Mouse (Mus musculus) CD8-positive naive resting alpha-beta T cell, adult 2 months (primary cell): ENCODE data around the gene Fto.
A peak's percentile ranks its signal among the peaks of the same experiment; 100 is the strongest.

Experiments
- DNase-seq, 2 experiments: peaks; one replicate each; pipeline ENCODE4 v3.0.0; 2022; ENCODE audit warnings: low read depth in 2 of 2, low spot score in 2 of 2

Gene Fto

DNA sequence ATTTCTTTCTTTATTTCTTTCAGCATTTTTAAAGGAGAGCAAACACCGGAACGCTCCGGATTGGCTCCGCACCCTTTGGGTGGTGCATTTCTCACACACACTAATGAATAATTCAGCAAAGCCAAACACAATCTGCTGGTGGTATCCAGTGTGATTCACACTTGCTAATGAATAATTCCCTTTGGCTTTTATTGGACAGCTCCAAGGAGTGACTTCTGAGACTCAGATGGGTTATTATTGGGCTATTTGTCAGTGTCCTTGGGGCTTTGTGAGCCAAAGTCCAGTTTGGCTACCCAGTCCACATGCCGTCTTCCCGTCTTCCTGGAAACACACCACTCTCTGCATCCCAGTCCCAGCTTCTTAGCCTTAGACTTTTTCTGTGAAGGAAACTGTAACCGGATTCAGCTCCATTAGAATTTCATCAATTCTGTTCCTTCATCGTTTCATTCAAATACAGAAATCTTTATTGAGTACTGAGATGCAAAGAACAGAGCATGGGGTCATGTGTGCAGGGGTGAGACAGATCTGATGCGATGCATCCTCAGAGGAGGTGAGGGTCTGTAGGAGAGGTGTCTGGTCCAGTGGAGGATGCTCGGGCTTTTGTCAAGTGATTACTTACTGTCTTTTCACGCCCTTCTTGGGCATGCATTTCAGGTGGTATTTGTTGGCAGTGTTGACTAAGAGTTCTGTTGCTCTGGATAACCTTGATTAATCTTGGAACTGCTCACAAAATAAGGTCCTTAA, 42.8 kb downstream of the Fto start:
- no peak for DNase-seq

DNA sequence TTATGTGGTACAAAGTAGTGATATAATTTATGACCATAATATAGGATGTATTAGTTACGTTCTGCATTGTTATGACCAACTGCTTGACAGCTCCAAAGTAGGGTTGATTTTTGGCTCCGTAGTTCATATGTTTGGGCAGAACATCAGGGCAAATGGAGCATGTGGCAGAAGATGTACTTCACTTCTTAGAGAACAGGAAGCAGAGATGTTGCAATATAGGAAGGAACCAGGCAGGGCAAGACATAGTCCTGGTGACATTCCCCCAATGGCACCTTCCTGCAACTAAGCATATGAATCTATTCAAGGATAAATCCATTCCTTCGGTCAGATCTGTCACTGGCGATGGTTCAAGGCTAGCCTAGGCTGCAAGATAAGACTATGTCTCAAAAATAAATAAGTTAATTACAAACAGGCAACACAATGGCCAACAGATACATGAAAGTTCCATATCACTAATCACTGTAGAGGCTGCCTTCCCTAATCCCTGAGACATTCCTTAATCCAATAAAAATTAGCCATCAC, 44.2 kb downstream of the Fto start:
- DNase-seq, result no peak

DNA sequence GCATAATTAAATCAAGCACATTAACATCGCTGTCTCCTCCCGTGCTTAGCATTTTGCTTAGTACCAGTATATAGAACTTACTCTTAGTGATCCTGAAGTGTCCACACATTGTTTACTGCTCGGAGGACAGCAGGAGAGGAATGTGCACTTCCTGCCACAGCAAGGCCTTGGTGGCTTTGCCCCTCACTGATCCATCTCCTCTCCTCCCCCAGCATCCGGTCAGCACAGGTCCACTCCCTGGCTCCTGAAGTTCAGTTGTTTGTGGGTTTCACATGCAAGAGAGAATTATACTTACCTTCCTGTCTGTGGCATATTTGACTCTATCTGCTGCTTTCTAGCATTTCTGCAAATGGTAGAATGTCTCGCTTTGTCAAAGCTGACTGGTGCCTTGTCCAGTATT, 44.7 kb downstream of the Fto start:
- DNase-seq, result no peak

DNA sequence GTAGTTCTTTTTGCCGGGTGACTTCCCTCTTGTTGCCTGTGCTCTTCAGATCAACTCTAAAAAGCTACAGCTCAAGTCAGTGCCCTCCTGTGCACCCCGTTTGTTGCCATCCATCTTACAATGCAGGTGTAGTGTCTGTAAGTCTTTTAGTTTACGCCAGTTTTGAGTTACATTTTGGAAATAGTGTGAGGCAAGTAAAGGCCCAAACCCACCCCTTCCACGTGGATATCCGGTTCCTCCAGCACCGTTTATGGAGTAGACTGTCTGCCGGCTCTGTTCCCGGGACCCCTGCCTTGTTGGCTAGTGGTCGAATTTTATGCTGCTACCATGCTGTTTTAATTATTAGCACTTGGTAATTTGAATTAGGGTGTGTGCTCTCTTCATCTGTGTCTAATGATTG, 46.2 kb downstream of the Fto start:
- DNase-seq, result no peak

DNA sequence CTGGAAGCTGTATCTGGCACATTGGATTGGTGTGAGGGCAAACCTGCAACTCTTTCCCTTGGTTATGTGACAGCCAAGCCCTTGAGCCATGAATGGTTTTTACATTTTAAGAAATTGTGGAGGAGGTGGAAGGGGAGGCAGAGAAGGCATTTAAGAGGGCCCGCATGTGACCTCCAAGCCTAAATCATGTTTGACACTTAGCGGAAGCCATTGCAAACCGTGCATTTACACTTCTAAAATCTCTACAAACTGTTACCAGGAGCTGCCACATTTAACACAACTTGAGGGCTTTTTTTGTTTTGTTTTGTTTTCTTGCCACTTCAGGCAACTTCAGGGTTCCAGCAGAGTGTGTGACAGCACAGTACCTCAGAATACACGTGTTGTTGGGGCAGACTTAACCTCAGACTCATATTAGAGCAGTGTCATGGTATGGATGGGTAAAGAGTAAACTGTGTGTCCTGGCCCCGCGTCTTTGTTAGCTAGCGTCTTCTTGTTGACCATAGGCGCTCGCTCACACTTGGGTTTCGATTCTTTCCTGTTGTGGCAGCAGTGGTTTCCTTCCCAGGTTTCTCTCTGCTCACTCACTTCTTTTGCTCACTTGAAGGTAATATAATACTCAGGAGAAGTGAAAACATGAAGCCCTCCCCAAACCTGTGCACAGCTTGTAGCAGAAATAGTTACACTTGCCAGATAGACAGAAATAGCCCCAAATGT, 47.5 kb downstream of the Fto start:
- no peak for DNase-seq

DNA sequence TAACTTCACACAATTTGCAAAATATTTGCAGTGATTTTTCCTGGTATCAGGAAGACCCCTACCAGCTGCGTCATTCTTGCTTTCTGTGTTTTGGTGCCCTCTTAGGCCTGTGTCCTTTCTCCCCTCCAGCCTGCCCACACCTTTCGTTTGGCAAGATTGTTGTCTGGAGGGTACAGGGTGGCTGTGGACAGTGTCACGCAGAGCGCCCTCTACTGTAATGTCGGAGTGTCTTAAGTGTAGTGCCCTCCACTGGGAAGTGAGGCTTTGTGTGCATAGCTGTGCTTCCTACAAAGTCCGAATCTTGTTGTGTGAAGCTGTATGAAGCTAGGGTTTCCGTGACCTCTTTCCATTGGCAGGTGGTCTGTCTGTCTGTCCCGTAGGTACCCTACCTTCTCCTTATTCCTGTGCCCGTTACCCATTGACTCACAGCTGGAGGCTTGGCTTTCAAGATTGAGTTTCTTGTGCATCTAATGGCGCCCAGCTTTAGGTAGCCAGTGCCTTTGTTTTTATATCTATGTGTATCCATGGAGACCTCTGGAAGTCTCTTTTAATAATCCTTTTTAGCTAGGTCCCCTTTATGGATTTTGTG, 50.0 kb downstream of the Fto start:
- DNase-seq, result no peak

DNA sequence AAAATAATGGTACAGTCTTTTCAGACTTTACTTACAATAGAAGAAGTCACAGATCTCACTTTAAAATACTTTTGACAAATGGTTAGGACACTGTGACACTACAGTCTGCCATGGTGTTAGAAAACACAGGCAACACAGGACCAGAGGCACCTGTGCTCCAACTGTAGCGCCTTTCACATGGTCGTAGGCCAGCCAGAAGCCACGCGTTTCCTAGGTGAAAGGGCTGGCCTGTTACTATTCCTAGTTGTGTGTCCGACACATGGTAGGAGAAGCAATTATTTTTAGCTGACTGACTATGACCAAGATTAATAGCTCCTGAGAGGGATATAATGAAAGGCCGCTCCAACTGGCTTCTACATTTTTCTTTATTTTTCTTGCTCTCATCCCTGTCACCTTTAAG, 50.9 kb downstream of the Fto start:
- no peak for DNase-seq

DNA sequence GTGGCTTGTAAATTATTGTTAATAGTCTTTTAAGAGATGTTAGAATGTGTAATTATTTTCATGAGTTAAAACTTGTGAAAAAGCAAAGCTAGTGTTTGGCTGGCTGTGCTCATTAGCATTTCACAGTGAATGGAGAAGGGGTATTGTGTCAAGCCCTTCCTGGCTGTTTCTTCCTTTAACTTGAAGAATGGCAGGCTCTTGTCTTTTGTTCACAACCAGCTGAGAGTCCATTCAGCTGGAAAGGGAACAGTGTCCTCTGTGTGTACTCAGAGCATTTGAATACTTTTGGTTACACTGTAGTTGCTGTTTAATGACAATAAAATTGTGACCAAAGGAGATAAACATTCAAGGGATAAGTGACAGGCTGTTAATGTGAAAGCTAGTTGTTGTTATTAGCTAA, 52.5 kb downstream of the Fto start:
- DNase-seq, result no peak

DNA sequence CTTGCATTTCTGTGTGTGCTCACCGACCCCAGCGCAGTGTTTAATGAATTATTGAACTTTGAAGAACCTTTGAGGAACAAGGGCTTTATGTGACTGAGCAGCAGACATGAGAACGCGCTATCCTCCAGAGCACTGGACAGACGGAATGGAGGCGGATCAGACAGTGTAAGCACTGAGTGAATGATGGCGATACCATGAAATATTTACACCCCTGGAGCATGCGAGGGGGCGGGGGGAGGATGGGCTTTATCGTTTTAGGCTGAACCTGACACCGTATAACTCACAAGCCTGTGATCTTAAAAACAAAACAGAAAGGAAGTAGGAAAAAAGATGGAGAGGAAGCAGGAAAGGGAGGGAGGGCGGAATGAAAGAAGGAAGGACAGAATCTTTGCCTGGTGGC, 57.6 kb downstream of the Fto start:
- no peak for DNase-seq

DNA sequence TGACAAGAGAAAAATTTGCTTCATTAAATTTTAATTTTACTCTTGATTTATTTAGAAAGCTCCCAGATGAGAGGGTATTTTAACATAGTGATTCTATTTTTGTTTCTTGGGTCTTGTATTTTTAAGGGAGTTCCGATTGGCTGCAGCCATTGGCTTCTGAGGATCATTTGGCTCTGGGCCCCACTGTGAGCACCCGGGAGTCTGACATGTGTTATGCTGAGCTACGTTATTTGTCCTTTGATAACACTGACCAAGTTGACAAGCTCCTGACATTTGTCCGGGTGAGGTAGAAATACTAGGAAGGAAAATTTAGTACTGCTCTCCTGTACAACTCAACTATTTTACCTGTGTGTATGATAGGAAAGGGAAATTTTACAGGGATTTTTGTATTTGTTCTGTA, 58.7 kb downstream of the Fto start:
- DNase-seq, result no peak

DNA sequence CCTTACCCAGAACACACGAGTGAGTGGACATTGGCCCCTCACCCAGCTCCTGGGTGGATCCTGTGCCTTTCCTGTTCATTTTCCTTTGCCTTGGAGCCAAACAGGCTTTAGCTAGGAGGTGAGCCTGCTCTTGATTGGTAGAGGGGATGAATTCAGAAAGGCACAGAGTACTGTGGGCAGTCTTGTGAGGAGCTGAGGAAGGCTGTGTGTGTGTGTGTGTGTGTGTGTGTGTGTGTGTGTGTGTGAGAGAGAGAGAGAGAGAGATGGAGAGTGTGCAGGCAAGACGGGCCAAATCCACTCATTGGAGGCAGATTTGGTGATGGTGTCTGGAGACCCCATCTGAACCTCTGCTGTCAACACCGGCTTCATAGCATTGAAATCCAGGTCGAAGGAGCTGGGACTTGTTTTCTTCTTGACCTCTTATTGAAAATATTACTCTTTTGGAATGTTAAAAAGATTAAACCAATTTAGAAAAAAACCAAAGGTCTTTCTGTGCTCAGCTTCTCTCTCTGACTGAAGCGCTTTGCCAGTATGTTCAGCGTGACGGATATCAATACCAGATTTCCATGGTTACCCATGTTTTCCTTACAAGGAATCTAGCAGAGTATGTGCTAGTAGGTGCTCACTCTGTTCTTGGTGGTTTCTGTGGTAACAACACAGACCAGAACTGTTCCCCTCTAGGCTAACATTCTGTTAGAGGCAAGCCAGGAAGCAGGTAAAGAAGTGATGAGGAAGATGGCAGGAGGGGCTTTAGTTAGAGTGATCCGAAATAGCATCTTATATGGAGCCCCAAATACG, 59.7 kb downstream of the Fto start:
- no peak for DNase-seq

DNA sequence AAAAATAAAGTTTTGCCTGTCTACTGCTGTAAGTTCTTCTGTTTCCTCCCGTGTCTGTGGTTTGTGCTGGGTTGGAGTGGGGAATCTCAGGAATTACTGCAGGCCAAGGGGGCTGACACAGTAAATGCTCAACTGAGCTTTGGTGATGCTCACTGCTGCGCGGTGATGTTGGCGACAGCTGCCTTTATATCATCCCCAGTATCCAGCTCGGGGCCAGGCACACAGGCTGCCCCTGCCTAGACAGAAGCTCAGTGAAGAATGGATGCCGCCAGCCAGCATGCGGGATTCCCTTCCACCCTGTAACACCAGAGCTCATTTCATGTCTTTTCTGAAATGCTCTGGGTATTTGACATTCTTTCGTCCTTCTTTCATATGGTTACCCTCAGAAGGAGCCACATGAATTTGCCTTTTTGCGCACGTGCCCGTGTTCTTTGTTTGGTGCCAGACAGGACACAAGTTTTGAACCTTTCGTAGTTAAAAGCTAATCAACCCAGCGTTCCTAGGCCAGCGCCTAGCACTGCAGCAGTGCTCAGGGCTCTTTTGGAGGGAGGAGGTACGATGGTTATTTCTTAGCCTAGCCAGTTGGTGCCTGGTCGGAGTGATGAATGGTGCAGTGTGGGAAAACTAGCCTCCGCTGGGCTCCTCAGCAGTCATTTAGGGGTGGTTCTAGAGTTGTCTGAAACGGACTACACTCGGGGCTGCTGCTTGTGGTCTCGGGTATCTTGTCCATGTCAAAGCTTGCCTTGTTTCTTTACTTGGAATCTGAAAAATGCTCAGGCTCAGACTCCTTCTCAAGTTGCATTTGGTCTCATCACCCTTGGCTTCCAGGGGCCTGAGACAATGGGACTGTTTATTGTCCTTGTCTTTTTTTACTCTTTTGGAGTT, 62.0 kb downstream of the Fto start:
- no peak for DNase-seq

DNA sequence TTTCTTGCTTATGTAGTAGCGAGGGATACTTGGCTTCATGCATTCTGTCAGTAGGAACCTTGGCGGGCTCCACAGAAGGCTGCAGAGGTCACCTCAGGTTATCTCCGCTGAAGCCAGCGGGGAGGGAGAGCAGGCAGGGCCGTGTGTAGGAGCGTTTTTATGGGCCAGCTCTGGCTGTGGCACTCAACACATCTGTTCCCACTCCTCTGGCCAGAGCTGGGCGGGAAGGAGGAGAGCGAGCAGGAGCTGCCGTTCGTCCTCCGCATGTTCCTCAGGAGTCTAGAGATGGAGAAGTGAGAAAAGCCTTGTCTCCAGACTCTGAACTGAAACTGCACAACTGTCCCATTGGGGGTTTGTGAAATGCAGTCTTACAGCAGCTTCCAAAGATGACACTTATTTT, 63.5 kb downstream of the Fto start:
- no peak for DNase-seq

DNA sequence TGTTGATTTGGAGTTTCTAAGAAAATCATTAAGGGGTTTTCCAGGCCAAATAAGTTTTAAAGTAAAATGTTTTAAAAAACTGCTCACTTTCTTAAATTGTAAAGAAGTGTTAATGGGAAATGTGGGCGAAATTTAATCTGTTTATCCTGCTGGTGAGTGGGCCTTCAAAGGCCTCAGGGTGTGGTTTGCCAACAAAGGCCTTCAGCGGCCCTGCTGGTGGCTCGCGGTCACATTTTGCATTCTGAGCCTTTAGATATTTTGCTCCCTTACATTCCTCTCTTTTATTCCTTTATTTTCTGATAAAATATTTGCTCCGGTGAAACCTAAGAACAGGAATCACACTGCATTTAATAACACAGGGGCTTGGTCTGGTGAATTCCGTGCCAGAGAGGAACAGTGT, 64.0 kb downstream of the Fto start:
- DNase-seq, result no peak

DNA sequence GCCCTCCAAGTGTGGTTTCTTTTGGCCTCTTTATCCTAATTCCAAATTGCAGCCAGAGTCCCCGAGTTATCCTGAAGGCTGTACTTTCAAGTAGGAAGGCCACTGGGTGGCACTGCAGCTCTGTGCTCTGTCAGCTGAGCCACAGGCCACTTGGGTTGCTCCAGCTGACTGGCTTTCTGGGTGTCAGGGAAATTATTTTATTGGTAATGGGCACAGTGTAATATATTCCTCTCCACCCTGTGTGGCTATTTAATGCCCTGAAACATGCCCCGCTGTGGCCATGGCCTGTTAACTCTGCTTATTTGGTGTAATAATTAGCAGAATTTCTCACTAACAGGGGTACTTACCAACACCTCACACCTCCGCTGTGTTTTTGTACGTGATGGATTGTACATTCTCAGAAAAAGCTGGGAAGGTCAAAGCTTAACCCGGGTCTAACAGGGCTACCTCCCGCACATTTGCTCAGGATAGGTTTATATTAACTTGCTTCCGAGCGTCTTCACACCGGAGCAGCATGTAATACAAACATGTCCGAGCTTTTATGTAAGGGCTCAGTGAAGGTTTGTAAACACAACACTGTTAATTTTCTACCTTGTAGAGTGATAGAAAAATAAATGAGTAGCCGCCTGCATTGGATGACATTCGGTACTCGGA, 65.6 kb downstream of the Fto start:
- peak in 1 of 2 experiments; percentile 5 for DNase-seq

DNA sequence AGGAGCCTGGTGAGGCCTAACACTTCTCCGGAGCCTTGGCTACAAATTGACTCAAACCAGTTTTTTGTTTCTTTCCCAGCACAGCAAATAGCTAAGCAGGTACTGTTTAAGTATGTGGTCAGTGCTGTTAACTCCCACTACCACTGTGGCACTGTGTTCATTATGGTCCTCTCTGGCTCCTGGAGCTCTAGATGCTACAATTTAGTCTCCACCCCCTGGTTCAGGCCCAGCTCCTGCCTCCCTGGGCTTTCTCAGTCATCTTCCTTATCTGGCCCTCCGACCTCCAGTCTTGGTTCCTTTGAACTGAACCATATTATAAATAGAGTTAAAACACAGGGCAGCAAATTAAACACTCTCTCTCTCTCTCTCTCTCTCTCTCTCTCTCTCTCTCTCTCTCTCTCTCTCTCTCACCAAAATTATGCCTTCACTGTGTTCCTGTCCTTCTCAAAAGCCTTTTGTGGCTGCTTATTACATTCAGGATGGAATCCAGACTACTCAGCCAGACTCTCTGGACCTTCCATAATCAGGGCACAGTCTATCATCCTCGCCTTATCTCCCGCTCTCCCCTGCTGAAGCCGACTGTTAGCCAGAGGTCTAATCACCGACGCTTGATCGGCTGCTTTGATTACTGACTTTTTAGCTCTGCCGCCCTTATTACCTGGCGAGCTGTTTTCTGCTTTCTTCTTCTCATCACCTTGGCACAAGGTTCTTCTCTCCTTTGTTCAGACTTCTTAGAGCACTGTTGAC, 67.6 kb downstream of the Fto start:
- DNase-seq, result no peak

DNA sequence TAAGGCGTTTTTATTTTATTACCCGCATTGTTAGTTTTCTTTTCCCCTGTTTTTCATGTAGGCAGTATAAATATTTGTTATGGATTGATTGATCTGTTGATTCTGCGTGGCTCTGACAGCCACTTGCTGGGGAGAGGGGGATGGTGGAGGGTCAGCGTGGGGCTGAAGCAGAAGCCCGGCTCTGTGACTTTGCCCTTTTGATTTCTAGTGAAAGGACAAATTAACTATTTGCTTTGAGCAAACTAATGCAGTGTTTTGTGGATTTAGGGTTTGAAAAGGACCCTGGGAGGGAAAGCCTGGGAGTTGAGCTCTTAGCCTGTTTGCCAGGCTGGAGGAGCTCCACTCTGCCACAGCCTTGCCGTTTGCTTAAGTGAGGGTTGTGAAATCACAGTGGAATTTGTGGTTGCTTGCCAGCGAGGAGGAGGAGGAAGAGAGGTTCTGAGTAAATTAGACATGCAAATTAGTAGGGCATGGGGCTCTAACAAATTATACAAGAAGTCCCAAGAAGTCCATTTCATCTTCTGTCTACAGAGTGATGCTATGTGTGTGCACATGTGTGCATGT, 68.3 kb downstream of the Fto start:
- no peak for DNase-seq

DNA sequence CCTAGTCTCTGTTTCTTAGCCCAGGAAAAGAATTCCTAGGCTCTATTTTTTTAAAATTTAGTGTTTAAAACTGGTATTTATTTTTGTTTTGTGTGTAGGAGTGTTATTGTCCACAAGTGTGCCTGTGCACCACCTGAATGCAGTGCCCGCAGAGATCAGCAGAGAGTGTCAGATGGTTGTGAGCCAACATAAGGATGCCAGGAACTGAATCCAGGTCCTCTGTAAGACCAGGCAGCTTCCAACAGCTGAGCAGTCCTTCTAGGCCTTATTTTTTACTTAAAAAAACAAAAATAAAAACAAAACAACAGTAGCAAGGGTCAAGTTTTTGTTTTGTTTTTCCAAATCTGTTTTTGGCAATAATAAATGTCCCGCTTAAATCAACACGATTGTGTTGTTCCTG, 69.9 kb downstream of the Fto start:
- DNase-seq, result no peak

DNA sequence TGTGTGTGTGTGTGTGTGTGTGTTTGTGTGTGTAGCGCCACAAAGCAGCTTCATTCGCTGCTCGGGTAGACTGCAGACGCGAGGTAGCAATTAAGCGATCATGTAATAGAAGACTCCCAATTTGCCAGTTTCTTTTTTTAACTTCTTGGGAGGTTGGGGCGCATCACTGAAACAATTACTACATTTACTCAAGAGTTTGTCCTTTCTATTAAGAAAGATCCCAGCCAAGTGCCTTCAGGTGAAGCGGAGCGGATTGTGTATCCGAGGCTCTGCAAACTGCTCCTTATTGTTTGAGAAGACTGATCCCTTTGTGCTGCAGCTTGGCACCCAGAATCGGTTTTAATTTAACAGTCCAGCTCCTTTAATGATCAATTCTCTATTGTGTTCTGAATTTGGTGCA, 70.5 kb downstream of the Fto start:
- no peak for DNase-seq
